Mouse (Mus musculus) ES-Bruce4 (cell line): ENCODE data around the gene 0610030E20Rik. TPM values are rescaled to one million over a fixed set of nuclear protein-coding genes. Genes with fewer than 3 reads are reported as not detected.

Experiments
- H3K27ac ChIP-seq: 2 replicates; pipeline ENCODE4 v1.5.1; 2012; ENCODE audit warnings: low read length, inconsistent platforms; ENCODE audit not compliant: insufficient read depth
- H3K27me3 ChIP-seq: 2 replicates; pipeline ENCODE4 v1.6.1; 2012; ENCODE audit warnings: mild to moderate bottlenecking, low read length, inconsistent platforms; ENCODE audit not compliant: control insufficient read depth, poor library complexity, insufficient read depth, severe bottlenecking
- H3K36me3 ChIP-seq: 2 replicates; pipeline ENCODE4 v1.6.1; 2012; ENCODE audit warnings: inconsistent platforms, mild to moderate bottlenecking, low read length, moderate library complexity; ENCODE audit not compliant: control insufficient read depth, poor library complexity, insufficient read depth, severe bottlenecking
- H3K4me1 ChIP-seq: one replicate; pipeline ENCODE4 v1.8.1; 2011; ENCODE audit warnings: low read length; ENCODE audit not compliant: control insufficient read depth, insufficient read depth
- H3K4me3 ChIP-seq: 2 replicates; pipeline ENCODE4 v1.5.1; 2011; ENCODE audit warnings: low read depth, mild to moderate bottlenecking, low read length
- H3K9ac ChIP-seq: 2 replicates; pipeline ENCODE4 v1.6.1; 2012; ENCODE audit warnings: low read depth, mild to moderate bottlenecking, inconsistent platforms; ENCODE audit not compliant: poor library complexity, severe bottlenecking
- H3K9me3 ChIP-seq: replicated peaks from 2 replicates; pipeline ENCODE4 v1.6.1; 2012; ENCODE audit warnings: mild to moderate bottlenecking, low read length, inconsistent platforms; ENCODE audit not compliant: control insufficient read depth, poor library complexity, insufficient read depth, severe bottlenecking
- CTCF ChIP-seq: IDR thresholded peaks from one replicate; pipeline ENCODE4 v1.8.1; 2011; ENCODE audit warnings: low read depth, low read length
- EP300 ChIP-seq: IDR thresholded peaks from 2 replicates; pipeline ENCODE4 v1.6.1; 2011; ENCODE audit warnings: low read depth, low read length; ENCODE audit not compliant: insufficient read depth
- POLR2A ChIP-seq: IDR thresholded peaks from one replicate; pipeline ENCODE4 v1.8.1; 2011; ENCODE audit warnings: low read length; ENCODE audit not compliant: insufficient read depth
- polyA plus RNA-seq: library from polyadenylated mRNA; stranded (reverse); fragments of >200 nt; gene quantifications from 2 replicates; pipeline ENCODE4 v1.2.4, GENCODE M21; 2011; ENCODE audit warnings: low read depth; ENCODE audit not compliant: missing spikeins, insufficient read depth, insufficient read length

0610030E20Rik gene
- polyA plus RNA-seq, 1 experiment, result 18.4 TPM

DNA sequence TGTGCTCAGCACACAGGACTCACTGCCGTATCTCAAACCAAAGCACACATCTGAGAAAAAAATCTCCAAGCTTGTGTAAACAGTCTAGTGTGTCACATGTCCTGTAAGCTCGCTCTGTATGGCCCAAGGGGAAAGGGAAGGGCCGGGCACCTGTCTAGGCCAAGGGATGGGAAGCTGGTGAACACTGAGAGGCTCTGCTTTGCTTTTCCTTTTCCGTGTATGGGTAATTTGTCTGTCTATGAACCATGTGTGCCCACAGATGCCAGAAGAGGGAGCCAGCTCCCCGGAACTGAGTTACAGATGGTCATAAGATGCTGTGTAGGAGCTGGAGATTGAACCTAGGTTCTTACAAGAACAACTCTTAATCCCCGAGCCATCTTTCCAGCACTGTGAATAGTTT, 20.8 kb upstream of the 0610030E20Rik start:
- Histone ChIP-seq H3K9me3 (no peaks in the 10 kb centered on the region), H3K36me3 (peaks cover 53% of the 10 kb centered on the region), H3K9ac (no peak overlapping the region), H3K4me3 (no peak overlapping the region), H3K4me1 (no peaks in the 10 kb centered on the region), H3K27ac (no peak overlapping the region), H3K27me3 (no peaks in the 10 kb centered on the region)
- TF ChIP-seq EP300 (no peak), POLR2A (no peak), CTCF (peak; percentile 17)

DNA sequence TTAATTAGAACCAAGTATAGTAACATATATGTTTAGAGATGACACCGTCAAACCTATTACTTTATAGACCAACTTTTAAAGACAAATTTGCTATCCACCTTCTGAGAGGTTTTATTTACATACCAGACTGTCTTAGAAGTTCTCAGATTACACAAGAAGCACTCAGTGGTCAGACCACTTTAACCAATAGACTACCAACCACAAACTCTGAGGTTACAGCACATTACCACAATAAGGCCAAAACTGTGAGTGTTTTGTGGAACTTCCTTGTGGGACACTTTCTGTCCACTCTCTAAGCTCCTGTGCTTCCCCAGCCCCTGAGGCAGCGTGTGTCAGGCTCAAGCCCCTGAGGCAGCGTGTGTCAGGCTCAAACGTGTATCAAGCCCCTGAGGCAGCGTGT, 18.1 kb upstream of the 0610030E20Rik start:
- Histone ChIP-seq H3K9me3 (no peaks in the 10 kb centered on the region), H3K9ac (no peak overlapping the region), H3K36me3 (peaks cover 57% of the 10 kb centered on the region), H3K27me3 (no peaks in the 10 kb centered on the region), H3K4me3 (no peak overlapping the region), H3K4me1 (no peaks in the 10 kb centered on the region), H3K27ac (no peak overlapping the region)
- TF ChIP-seq CTCF, result no peak
- TF ChIP-seq POLR2A, result no peak
- TF ChIP-seq EP300, result no peak

DNA sequence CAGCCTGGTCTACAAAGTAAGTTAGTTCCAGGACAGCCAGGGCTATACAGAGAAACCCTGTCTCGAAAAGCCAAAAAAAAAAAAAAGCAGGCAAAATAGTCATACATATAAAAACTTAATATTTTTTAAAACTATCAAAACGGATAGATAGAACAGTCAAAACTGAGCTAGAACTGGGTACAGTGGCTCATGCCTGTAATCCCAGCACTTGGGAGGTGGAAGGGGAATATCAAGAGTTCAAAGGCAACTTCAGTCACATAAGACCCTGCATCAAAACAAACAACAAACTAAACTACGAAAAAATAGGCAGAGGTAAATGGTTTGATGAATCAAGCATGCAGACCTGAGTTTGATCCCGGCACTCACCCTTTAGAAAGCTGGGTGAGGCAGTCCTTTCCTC, 17.0 kb upstream of the 0610030E20Rik start:
- H3K27ac ChIP-seq, result no peak overlapping the region
- H3K9me3 ChIP-seq, result no peaks in the 10 kb centered on the region
- no peaks in the 10 kb centered on the region for H3K27me3 ChIP-seq
- H3K4me1 ChIP-seq, result no peaks in the 10 kb centered on the region
- TF ChIP-seq EP300, result no peak
- no peak for TF ChIP-seq CTCF
- no peak for TF ChIP-seq POLR2A
- H3K36me3 ChIP-seq, result peaks cover 61% of the 10 kb centered on the region
- H3K9ac ChIP-seq, result no peak overlapping the region
- H3K4me3 ChIP-seq, result no peak overlapping the region

DNA sequence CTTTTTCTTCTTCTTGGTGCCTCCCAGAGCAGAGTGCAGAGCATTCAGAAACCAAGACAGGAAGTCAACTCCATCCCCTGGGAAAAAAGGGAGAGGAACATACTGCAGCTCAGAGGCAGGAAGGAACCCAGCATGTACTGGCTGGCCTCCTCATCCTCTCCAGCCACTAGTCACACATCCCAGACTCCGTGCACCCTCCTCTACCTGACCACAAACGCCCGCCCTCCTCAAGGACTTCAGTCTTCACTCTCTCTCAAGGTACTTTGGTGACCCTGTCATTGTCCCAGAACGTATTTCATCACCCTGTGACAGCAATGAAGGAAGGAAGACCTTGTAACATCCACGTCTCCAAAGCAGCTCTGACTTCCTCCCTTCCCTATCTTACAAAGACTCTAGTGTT, 14.0 kb upstream of the 0610030E20Rik start:
- Histone ChIP-seq H3K36me3 (peaks cover 65% of the 10 kb centered on the region), H3K9me3 (no peaks in the 10 kb centered on the region), H3K9ac (no peak overlapping the region), H3K27me3 (no peaks in the 10 kb centered on the region), H3K4me1 (no peaks in the 10 kb centered on the region), H3K27ac (no peak overlapping the region), H3K4me3 (no peak overlapping the region)
- TF ChIP-seq CTCF (no peak), POLR2A (no peak), EP300 (no peak)

DNA sequence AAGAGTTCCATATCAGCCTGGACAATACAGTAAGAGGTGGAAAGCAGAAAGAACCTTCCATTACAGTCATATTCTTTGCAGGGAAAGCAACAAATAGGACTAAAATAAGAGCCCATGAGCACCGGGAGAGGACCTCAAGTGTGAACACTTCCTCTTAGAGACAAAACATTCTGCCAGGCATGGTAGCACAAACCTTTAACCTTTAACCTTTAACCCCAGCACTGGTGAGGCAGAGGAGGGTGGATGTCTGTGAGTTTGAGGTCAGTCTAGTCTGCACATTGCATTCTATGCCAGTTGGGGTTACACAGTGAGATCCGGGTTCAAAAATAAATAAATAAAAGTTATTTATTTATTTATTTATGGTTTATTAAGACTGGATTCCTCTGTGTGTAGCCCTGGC, 6.6 kb upstream of the 0610030E20Rik start:
- no peak for TF ChIP-seq POLR2A
- no peak for TF ChIP-seq CTCF
- no peak for TF ChIP-seq EP300
- Histone ChIP-seq H3K4me3 (no peak overlapping the region), H3K9ac (no peak overlapping the region), H3K4me1 (no peaks in the 10 kb centered on the region), H3K27ac (no peak overlapping the region), H3K27me3 (no peaks in the 10 kb centered on the region), H3K9me3 (no peaks in the 10 kb centered on the region), H3K36me3 (peaks cover 39% of the 10 kb centered on the region)

DNA sequence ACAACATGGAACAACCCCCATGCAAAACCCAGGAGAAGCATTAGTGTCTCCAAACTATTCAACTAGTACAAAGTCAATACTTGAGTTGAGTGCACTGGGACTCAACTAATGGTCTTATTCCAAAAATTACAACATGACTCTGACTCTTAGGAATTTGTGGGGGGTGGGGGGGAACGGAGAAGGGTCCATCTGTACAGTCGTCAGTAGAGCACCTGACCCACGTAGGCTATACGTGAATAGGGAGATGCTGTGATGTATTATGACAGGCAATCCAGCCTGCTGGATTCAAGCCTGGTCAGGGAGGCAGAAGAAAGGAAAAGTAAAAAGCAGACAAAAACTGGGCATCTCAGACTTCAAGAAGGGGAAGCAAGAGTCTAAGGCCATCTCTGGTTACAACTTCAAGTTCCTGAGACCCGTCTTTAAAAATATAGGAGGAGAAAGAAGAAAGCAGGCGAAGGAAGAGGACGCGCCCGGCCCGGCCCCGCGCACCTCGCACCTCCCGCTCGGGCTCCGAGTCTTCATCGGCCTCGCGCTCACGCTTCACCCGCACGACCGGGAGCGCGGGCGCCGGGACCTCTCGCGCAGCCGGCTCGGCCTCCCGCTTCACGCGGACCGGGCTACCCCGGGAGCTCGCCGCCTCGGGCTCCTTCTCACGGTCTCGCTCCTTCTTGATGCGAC, 2.6 kb upstream of the 0610030E20Rik start:
- H3K27ac ChIP-seq, result no peak overlapping the region
- H3K36me3 ChIP-seq, result peaks cover 12% of the 10 kb centered on the region
- H3K4me3 ChIP-seq, result peak overlapping the region; percentile 95
- H3K9ac ChIP-seq, result peak overlapping the region; percentile 84
- no peaks in the 10 kb centered on the region for H3K9me3 ChIP-seq
- H3K4me1 ChIP-seq, result no peaks in the 10 kb centered on the region
- TF ChIP-seq EP300 (no peak), CTCF (no peak), POLR2A (no peak)
- H3K27me3 ChIP-seq, result no peaks in the 10 kb centered on the region
